Mouse (Mus musculus) G1E-ER4 (cell line): ENCODE data around the gene Rmi2. TPM values are rescaled to one million over a fixed set of nuclear protein-coding genes. Genes with fewer than 3 reads are reported as not detected.

Experiments used
- GATA1 ChIP-seq: IDR thresholded peaks from one replicate; pipeline ENCODE4 v1.8.0; 2012; ENCODE audit warnings: low read length, inconsistent platforms
- polyA plus RNA-seq: library from polyadenylated mRNA; stranded (reverse); fragments of >175 nt; gene quantifications from 2 replicates; pipeline ENCODE4 v1.2.3, GENCODE M21; 2012

Rmi2 gene
- polyA plus RNA-seq, 1 experiment, result 7.3 TPM

DNA sequence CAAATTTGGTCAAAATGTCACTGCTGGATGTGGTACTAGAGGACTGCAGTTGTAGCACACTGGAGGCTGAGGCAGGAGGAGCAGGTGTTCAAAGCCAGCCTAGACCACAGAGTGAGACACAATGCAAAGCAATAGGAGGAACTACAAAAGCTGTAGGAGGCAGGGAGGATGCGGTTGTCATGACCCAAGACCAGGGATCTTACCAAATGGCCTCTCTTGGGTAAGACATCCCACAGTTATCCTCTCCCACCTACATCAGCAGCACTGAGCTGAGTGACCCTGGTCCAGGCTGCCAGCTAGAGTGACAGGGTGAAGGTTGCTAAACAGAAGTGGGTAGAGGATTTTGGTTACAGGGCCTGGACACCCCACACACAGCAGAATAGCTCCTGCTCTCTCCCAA, 92.2 kb downstream of the Rmi2 start:
- TF ChIP-seq GATA1, result no peak

DNA sequence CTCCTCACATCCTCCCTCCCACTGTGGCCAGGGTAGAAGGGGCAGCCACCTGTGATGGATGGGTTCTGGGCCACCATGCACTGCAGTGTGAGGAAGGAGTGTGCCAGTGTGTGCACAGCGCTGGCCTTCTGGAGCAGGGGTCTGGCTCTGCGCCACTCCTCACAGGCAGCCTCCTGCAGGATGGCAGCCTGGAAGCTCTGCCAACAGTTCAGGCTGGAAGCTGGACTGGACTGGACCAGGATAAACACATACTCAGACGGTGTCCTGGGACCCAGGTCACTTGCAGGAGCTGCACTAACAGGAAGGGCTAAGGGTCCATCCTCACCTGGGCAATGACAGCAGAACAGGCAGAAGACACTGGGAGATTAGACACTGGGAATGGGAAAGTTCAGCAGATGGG, 98.5 kb downstream of the Rmi2 start:
- no peak for TF ChIP-seq GATA1

DNA sequence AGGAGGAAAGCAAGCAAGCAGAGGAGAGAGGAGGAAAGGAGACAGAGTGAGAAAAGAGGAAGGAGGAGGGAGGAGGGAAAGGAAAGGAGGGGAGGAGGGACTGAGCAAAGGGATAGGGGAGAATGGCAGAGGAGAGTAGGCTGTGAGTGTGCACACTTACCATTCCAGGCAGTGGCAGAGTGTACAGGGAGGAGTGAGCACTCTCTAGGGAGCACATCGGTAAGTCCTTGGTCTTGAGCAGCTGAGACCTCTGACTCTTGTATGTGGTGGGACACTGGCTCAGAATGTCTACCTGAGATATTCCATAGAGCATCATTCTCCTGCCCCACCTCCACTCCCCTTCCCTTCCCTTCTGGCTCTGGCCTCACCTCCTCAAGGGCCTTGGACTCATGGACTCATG, 99.2 kb downstream of the Rmi2 start:
- TF ChIP-seq GATA1, result no peak

DNA sequence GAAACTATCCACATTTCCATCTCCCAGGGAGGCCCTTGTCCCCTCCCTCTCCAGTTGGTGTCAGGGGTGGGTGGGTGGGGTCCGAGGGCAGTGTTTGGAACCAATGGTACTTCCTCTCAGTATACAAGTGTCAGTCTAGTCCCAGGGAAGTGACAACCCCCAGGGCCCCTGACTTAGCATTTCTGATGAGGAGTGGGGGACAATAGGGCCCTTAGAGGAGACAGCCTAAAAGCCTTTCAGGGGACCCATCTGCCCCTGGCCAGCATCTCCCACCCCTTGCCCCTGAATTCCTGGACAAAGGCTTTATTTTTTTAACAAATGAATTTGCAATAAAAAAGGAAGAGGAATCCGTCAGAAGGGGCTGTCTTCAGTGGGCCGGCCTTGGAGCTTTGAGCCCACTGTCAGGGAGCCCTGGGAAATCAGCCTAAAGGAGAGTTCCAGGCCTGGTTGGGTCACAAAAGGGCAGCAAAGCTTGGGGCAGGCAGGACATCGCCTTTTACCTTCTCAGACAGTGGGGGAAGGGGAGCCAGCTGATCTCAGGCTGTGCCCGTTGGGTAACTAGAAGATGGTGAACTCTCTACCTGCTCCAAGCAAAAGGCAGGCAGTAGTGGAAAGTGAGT, 102.0 kb downstream of the Rmi2 start:
- TF ChIP-seq GATA1, result no peak

DNA sequence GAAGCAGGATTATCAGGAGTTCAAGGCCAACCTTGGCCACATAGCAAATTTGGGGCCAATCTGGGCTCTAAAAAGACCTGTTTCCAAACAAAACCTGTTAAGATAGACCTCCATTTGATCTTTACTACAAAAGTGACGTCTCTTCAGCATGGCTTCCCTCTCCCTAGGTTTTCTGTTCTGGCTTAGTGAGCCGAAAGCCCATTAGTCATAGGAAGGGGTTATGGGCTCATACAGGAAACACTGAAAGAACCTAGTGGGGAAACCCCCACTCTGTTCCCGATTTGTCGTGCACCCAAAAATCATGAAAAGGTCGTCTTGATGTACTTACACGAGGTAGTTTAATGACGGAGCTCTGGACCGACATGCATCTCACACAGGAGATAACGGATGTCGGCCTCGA, 102.6 kb downstream of the Rmi2 start:
- TF ChIP-seq GATA1, result no peak

DNA sequence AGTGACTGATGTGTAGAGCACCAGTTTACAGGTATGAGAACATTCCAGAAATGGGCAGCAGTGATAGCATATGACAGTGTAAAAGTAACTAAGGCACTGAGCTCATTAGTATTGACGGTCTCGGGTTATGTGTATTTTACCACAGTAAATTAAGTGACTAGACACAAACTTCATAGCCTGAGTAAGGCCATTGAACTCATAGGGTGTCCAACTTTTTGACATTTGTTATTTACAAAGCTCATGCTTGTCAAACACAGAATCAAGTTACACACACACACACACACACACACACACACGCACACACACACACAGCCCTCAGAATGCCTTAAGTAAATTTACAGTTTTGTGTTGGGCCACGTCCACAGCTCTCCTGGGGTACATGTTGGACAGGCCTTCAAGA, 105.1 kb downstream of the Rmi2 start:
- TF ChIP-seq GATA1, result no peak

DNA sequence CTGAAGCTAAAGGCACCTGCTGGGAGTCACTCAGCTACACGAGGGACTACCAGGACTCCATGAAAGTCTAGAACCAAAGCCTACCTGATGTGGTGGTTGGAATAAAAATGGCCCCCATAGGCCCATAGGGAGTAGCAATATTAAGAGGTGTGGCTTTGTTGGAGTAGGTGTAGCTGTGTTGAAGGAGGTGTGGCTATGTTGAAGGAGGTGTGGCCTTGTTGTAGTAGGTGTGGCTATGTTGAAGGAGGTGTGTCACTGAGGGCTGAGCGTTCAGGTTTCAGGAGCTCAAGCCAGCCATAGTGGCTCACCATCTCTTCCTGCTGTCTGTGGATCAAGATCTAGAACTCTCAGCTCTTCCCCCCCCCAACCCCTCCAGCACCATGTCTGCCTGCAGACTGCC, 105.8 kb downstream of the Rmi2 start:
- TF ChIP-seq GATA1, result no peak

Other genes with a start within 250 kb of the Rmi2 start
- 6.9 and 9.4 TPM in 2 replicates for gene Socs1, start 49.5 kb upstream of the Rmi2 start, polyA plus RNA-seq
- not detected in 2 replicates for gene Tnp2, start 46.4 kb upstream of the Rmi2 start, polyA plus RNA-seq
- gene Prm3, start 44.1 kb upstream of the Rmi2 start, polyA plus RNA-seq, result not detected in 2 replicates
- not detected in 2 replicates for gene Prm2, start 38.9 kb upstream of the Rmi2 start, polyA plus RNA-seq
- not detected in 2 replicates for gene Prm1, start 29.2 kb upstream of the Rmi2 start, polyA plus RNA-seq
- gene Gm11172, start 22.1 kb upstream of the Rmi2 start, polyA plus RNA-seq, result not detected in 2 replicates
- 0.10 and 0.18 TPM in 2 replicates for gene Snn, start 225.9 kb downstream of the Rmi2 start, polyA plus RNA-seq
- gene Litaf, start 231.1 kb downstream of the Rmi2 start, polyA plus RNA-seq, result 0.10 and 1.1 TPM in 2 replicates